Mouse (Mus musculus): ENCODE measurements around the gene Dlgap4.

Gene Dlgap4

DNA sequence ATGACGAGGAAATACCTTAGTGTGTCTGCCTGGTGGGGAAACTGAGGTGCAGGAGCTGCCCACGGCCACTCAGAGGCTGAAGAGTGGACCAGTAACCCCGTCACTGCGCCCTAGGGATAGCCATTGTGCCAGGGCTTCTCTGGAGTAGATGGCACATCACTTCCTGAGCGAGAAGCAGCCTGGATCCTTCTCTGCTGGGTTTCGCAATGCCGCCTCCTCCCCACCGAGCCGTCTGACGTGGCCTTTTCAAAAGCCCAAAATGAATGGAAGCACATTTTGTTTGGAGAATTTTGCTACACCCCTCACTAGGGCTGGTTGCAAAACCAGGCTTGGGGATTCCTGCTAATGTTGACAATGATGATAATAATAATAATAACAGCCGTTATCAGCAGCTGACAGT is 4.0 kb downstream of the Dlgap4 start:
- 29% methylated on average over 11 of the region's 11 CpGs for WGBS

DNA sequence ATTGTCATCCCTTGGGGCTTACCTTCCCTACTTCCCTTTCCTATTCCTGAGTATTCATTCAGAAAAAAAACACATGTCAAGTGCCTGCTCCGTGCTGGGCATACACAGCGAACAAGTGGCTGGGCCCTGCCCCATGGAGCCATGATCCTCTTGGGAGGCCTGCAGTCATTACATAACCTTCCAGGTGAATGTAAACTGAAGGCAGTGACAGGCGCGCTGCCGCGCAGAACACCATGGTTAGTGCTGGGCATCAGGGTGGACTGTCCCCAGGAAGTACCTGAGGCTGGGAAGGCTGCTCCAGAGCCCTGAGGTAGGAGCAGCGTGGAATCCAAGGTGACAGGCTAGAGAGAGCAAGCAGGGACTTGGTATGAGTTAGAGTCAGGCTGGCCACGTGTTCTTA is 7.4 kb downstream of the Dlgap4 start:
- 75% methylated on average over 8 of the region's 8 CpGs for WGBS

DNA sequence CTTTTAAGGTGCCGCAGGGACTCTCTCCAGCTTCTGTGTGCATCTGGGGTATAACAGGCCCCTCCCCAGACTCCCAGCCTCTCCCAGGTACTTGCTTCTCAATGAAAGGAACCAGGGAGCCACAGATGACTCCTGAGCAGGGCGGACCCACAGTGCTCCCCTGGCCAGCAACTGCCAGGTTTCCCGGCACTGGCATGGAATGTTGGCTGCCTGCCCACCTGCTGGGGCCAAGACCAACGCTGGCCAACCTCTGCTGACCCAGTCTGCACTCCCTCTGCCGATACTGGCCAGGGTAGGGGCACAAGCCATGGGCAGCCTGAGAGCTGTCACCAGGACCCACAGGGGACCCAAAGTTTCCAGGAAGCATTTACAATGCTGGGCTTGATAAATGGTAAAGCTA is 7.9 kb downstream of the Dlgap4 start:
- WGBS = 40% methylated on average over 5 of the region's 5 CpGs

DNA sequence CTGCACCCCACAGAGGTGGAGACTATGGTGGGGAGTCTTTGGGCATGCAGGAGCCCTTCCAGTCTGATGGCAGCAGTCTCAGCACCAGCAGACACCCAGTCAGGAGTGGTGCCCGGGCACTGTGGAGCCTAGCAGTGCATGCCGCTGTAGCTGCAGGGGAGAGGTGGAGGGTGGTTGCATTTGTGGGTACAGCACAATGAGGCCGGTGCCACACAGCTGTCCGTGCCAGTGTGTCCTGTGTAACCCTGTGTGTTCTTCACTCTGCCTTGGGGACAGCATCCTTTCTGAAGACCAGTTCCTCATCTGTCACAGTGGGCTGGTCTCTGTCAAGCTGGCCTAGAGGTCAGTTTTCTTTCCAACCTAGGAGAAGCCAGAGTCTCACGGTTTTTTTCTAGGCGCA is 8.7 kb downstream of the Dlgap4 start:
- WGBS = 73% methylated on average over 6 of the region's 6 CpGs

GRCm38 (mm10) chr2:156623246-156623645 is 9.7 kb downstream of the Dlgap4 start:
- WGBS = 78% methylated on average over 2 of the region's 2 CpGs

DNA sequence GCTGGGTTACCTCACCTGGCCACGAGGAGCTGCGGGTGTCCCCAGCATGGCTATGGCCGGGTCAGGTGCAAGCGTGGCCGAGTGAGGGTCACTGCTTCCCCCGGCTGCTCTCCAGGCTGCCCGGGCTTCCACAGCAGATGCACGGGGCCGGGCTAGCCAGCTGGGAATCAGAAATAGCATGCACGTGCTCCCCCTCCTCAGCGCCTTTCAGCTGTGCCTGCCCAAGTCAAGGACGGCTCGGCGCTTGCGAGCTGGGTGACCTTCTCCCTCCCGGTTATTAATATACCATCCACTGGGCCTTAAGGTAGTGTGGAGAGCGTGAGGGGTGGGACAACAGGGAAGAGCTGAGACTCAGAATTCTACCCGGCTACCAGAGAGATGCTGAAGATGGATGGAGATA is 11.8 kb downstream of the Dlgap4 start:
- 61% methylated on average over 18 of the region's 18 CpGs for WGBS

DNA sequence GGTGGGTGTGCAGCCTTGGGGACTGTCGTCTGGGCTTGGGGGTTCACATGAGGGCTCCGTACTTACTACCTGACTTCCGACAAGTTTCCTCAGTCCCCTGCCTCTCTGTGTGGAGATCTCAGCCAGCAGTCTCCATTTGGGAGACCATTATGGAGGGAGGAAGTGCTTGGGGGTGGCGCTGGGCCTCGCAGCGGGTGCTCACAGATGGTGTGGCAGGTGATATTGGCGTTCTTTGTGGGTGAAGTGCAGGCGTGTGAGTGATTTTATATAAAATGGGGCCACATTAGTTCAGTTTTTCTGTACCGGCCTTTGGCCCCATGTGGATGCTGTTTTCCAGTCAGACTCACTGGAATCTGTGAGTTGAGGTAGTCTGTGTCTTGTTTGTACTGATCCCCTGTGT is 12.6 kb downstream of the Dlgap4 start:
- 61% methylated on average over 9 of the region's 9 CpGs for WGBS

- WGBS = 59% methylated on average over 8 of the region's 8 CpGs
Observed at GRCm38 (mm10) chr2:156626544-156626943, 13.0 kb downstream of the Dlgap4 start.

DNA sequence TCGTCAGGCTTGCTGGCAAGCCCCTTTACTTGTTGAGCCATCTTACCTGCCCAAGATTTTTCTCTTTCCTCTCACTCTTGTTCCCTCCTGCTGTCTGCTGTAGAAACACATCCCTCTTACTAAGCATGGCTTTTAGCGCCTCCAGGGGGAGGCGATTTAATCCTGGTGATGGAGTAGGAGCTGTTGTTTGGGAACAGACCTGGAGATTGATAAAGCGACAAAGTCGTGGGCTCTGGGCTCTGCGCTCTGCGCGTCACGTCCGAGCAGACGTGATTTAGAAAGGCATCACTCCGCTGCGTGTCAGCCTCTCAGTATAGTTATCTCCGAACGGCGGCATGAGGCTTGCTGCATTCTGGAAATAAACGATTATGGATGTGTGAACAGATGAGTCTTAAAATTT is 14.4 kb downstream of the Dlgap4 start:
- 29% methylated on average over 17 of the region's 17 CpGs for WGBS

GRCm38 (mm10) chr2:156630288-156630687 is 16.8 kb downstream of the Dlgap4 start:
- WGBS = 74% methylated on average over 1 of the region's 1 CpGs

DNA sequence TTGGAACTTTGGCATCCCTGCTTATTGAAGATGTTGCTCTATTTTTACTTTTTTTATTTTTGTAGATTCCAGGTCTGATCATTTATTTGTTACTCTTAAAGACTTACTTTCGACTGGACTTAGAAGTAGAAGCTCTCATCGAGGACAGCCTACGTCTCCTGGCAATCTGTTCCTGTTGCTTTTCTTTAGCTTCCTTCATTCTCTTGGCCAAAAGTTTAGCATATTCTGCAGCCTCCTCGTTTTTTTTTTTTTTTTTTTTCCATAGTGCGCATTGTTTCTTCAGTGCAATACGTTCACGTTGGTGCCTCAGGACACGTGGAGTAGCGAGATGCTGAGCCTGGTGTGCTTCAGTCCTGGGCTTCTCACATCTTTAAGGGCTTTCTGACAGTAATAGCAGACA is 19.2 kb downstream of the Dlgap4 start:
- WGBS = 50% methylated on average over 9 of the region's 9 CpGs

- WGBS = 71% methylated on average over 9 of the region's 9 CpGs
Observed at GRCm38 (mm10) chr2:156635091-156635490, 21.6 kb downstream of the Dlgap4 start.

GRCm38 (mm10) chr2:156641141-156641540 is 27.6 kb downstream of the Dlgap4 start:
- WGBS = 65% methylated on average over 2 of the region's 2 CpGs

- 49% methylated on average over 4 of the region's 4 CpGs for WGBS
Observed at GRCm38 (mm10) chr2:156642931-156643330, 29.4 kb downstream of the Dlgap4 start.

DNA sequence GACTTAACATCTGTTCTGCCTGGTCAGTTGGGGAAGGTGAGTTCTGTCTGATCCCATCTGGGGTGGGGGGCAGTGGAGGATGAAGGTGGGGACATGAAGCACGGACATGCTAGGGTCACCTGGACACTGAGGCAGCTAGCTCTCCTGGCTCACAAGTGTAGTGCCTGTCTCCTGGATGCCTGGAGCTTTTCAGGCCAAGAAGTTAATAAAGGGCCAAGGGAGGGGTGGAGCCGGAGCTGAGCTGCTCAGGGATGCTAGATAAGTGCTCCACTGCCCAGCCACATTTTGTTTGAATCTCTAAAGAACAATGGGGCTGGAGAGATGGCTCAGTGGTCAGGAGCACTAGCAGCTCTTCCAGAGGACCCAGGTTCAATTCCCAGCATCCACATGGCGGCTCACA is 29.9 kb downstream of the Dlgap4 start:
- 58% methylated on average over 3 of the region's 3 CpGs for WGBS

- WGBS = 53% methylated on average over 6 of the region's 6 CpGs
Observed at GRCm38 (mm10) chr2:156645145-156645544, 31.6 kb downstream of the Dlgap4 start.

DNA sequence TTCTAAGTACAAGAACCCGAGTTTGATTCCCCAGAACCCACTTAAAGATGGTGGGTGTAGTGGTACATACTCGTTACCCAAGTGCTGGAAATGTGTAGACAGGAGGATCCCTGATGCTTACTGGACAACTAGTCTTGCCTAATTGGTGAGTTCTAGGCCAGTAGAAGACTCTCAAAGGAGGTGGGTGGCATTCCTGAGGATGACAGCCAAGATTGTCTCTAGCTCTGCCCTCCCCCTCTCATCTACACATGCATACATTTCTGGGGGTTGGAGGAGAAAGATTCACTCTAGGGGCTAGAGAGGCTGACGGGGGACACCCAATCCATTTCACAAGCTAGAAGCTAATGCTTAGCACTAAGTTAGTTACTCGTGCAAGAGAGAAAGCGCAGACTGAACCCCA is 33.4 kb downstream of the Dlgap4 start:
- WGBS = 50% methylated on average over 5 of the region's 5 CpGs

- 45% methylated on average over 5 of the region's 5 CpGs for WGBS
Observed at GRCm38 (mm10) chr2:156648042-156648441, 34.5 kb downstream of the Dlgap4 start.

- WGBS = 66% methylated on average over 5 of the region's 5 CpGs
Observed at GRCm38 (mm10) chr2:156649450-156649849, 35.9 kb downstream of the Dlgap4 start.

DNA sequence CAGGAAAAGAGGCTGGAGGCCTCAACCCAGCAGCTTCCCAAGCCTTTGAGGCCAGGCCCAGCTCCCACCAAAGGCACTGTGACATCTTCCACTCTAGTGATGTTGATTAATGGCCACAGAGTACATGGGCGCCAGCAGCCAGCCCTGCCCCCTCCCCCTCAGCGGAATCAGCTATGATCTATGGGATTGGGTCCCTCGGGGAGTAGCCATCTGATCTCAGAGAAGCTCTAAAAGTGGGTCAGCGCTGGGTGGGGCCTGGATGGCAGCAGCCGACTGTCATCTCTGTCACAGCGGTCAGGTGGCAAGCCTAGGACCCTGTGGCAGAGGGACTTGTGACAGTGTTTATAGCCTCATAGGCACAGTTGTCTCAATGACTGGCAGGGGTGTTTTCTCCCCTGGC is 37.5 kb downstream of the Dlgap4 start:
- 80% methylated on average over 6 of the region's 6 CpGs for WGBS

- WGBS = 37% methylated on average over 8 of the region's 8 CpGs
Observed at GRCm38 (mm10) chr2:156652841-156653240, 39.3 kb downstream of the Dlgap4 start.

DNA sequence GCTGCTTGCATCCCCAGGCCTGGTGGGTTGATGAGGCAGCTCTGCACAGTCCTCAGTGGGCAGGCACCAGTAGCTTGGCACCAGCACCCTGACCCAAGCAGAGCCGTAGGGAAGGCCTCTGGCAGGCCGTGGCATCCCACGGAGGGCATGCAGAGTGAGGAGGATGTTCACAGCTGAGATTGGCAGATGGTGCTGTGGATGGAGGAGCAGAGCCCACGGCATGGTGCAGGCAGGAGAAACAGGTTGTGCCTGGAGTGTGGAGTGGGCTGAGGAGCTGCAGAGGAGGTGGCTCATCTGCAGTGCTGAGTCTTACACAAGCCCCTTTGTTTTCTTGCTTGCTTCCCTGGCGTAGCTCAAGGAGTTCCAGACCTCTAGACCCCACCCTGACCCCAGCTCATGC is 40.6 kb downstream of the Dlgap4 start:
- WGBS = 27% methylated on average over 5 of the region's 5 CpGs

- WGBS = 56% methylated on average over 5 of the region's 5 CpGs
Observed at GRCm38 (mm10) chr2:156655626-156656025, 42.1 kb downstream of the Dlgap4 start.

DNA sequence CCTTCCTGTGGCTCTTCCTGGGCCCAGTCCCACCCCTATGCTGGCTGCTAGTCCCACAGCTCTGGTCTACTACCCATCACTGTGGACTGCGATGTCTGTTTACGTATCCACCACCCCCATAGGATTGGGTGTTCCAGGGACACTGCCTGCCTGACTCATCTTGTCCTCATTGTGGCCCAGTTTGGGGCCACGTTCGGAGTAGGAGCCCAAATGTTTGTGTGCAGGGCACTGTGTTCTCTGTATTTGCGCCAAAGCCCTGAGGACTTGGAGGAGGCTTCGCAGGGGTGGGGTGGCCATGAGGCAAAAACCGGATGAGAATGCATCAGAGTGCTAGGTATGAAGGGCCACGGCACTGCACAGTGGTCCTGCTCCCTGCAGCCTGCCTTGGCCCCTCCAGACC is 44.0 kb downstream of the Dlgap4 start:
- WGBS = 49% methylated on average over 8 of the region's 8 CpGs

DNA sequence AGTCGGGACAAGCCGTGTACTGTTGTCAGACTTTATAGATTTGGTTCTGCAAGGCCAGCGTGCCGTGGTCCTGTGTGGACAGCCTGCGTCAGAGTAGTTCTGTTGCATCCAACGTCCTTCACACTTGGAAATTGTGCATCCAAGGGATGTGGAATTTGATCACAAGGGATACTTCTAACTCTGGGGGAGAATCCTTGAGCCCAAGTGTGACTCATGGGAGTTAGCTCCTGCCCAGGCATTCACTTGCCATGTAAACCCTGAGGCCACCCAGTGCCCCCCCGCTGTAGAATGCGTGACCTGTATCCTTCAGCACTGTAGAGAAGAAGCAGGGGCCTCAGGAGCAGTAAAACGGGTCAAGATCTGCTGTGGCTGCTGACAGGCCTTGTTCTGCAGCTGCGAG is 44.7 kb downstream of the Dlgap4 start:
- 83% methylated on average over 10 of the region's 10 CpGs for WGBS
